In genomic region chr12:71976361-71976960, GRCm38 (mm10) we compare ENCODE assay signal across 12 mouse cellular contexts.
DNase-seq lines count a peak whose midpoint lies in the region; ATAC-seq and TF ChIP-seq lines count a peak whose summit lies in the region.
"Had no signal": no experiment of that assay in that cellular context is flagged by ENCODE, and none has a peak within 500 bp of the region (broad histone marks: within the 10 kb centered on the region; RNA-seq: fewer than 3 reads in every experiment).

No protein-coding gene starts in this region.

- 0 out of 2 replicates have a peak, but pooled peaks have one; percentile 28 for ATAC-seq in megakaryocyte, adult 5-6 weeks (ENCODE audit: poor library complexity, severe bottlenecking)

- peaks cover 70% of the 10 kb centered on the region for H3K36me3 ChIP-seq in heart, embryonic 10.5 days

- WGBS in heart, embryonic 10.5 days: 53% methylated on average over 7 of the region's 7 CpGs

- TF ChIP-seq POLR2A in cortical plate, adult 2 months (IDR thresholded peaks at IDR 0.05; ENCODE audit: extremely low read depth, insufficient read depth, low read length): no peak

- DNase-seq in heart, embryonic 10.5 days (ENCODE audit: low spot score): no peak
- DNase-seq in heart, postnatal 14 days: no peak
- no peak for DNase-seq in left cerebral cortex, adult 2 months (ENCODE audit: extremely low spot score in 1 of 2, low spot score in 2 of 2)
- DNase-seq in left cerebral cortex, adult 9 months (ENCODE audit: low spot score in 2 of 2): no peak
- no peak for DNase-seq in testis, postnatal 10 days (ENCODE audit: low spot score)
- DNase-seq in thymus, postnatal 10 days (ENCODE audit: low spot score in 2 of 2): no peak
- DNase-seq: kidney, postnatal 36 days; thymus, adult 18-20 months had no signal

- H3K4me3 ChIP-seq in heart, embryonic 10.5 days: no peak overlapping the region
- H3K4me3 ChIP-seq in left cerebral cortex, adult 2 months: no peak overlapping the region
- H3K4me3 ChIP-seq in cortical plate, adult 2 months (ENCODE audit: insufficient read depth, low read length): no peak overlapping the region
- H3K4me3 ChIP-seq: limb, embryonic 12.5 days had no signal

- no peaks in the 10 kb centered on the region for H3K9me3 ChIP-seq in heart, embryonic 10.5 days
- H3K9me3 ChIP-seq: limb, embryonic 12.5 days had no signal

- TF ChIP-seq CTCF in left cerebral cortex, adult 2 months (IDR thresholded peaks at IDR 0.05): no peak
- no peak for TF ChIP-seq CTCF in cortical plate, adult 2 months (IDR thresholded peaks at IDR 0.05; ENCODE audit: extremely low read depth, insufficient read depth, low read length)

- H3K27me3 ChIP-seq in heart, embryonic 10.5 days (ENCODE audit: insufficient read depth, poor library complexity, severe bottlenecking): no peaks in the 10 kb centered on the region
- H3K27me3 ChIP-seq: CH12.LX; limb, embryonic 12.5 days had no signal

- peaks cover 84% of the 10 kb centered on the region for H3K4me1 ChIP-seq in heart, embryonic 10.5 days
- peaks cover 9% of the 10 kb centered on the region for H3K4me1 ChIP-seq in cortical plate, adult 2 months (ENCODE audit: control insufficient read depth, insufficient read depth, low read length)
- H3K4me1 ChIP-seq: limb, embryonic 12.5 days had no signal

- intact Hi-C loops in heart, postnatal 14 days (cut with DNase I): loop anchor here (5.0 kb wide), 3 partner anchors 61 to 144 kb away; partner anchors contain the start of gene Daam1
- intact Hi-C loops in left cerebral cortex, adult 2 months (cut with DNase I): no loop called here

- peak overlapping the region; percentile 76 for H3K27ac ChIP-seq in heart, embryonic 10.5 days
- H3K27ac ChIP-seq in left cerebral cortex, adult 2 months: peak overlapping the region; percentile 45
- H3K27ac ChIP-seq in cortical plate, adult 2 months (ENCODE audit: insufficient read depth, low read length): peak overlapping the region; percentile 60; the same call in 1 of the 2 replicates
- H3K27ac ChIP-seq: limb, embryonic 12.5 days had no signal
